Mouse (Mus musculus): ENCODE measurements around the gene Taf1. TPM values are rescaled to one million over a fixed set of nuclear protein-coding genes. Genes with fewer than 3 reads are reported as not detected.

Taf1 gene
- 11.5 and 11.6 TPM in 2 replicates for polyA plus RNA-seq (2015; fragmentation: Nextera tagmentation; extraction: Ambion mirVana)

DNA sequence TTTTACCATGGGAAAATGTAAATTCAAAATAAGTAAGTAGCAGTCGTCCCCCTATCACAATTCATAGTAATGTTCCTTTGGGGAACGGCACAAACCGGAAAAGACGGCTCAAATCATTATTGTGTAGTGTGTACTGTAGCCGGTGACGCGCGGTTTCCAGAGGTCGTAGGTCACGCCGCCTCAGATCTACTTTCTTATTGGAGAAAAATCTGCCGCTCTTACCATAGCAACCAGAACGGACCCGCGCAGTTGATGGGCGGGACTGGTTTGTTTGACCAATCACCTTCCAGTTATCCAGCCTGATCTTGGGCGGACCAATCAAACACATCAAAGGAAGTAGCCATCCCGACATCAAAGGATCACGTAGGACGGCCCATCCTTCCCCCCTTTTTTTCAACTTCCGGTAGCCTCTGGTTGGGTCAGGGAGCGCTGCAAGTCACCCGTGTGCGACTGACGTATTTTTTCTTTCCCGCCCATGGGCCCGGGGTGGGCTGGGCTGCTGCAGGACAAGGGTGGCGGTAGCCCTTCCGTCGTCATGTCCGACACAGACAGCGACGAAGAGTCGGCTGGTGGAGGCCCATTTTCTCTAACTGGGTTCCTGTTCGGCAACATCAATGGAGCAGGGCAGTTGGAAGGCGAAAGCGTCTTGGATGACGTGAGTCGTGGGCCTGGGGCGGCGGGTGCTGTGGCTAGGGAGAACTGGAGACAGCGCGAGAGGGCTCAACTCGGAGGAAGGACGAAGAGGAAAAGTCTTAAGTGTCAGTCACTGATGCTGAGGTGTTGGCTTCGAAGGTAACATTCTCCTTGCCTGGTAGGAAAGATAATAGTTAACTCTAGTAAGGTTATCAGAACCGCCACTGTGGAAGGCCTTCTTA is at the start of gene Taf1:
Gene Taf1, plus strand, starts transcription at position 388 of the 875 bp plus-strand sequence.

DNA sequence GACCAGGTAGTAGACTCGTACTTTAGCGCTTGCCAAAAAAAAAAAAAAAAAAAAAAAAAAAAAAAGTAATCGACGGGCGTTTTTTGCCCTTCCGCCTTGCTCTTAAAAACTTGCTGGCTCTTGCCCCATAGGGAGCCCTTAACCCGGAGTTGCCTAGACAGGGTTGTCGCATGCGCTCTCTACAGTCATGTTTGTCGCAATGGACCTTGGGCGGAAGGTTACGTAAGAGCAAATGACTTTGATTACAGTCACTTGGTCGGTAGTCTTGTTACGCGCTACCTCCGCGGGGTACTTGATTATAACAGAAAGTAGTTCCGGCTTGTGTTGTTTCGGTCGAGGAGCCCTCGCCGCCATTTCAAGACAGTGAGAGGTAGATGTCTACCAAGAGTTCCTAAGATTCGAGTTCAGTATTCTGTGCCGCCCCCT is 107.2 kb downstream of the Taf1 start, which contains the start of gene Ogt:
Gene Ogt, plus strand, starts transcription at position 320 of the 426 bp plus-strand sequence.

Other genes with a start within 250 kb of the Taf1 start
- gene Nlgn3, start 233.6 kb upstream of the Taf1 start, polyA plus RNA-seq (2015; fragmentation: Nextera tagmentation; extraction: Ambion mirVana) = 68.2 and 87.9 TPM in 2 replicates
- 4.9 and 5.6 TPM in 2 replicates for gene Gjb1, start 156.4 kb upstream of the Taf1 start, polyA plus RNA-seq (2015; fragmentation: Nextera tagmentation; extraction: Ambion mirVana)
- gene Zmym3, start 111.9 kb upstream of the Taf1 start, polyA plus RNA-seq (2015; fragmentation: Nextera tagmentation; extraction: Ambion mirVana) = 82.7 and 94.5 TPM in 2 replicates
- 137 and 153 TPM in 2 replicates for gene Nono, start 103.4 kb upstream of the Taf1 start, polyA plus RNA-seq (2015; fragmentation: Nextera tagmentation; extraction: Ambion mirVana)
- gene Itgb1bp2, start 83.6 kb upstream of the Taf1 start, polyA plus RNA-seq (2015; fragmentation: Nextera tagmentation; extraction: Ambion mirVana) = 0.66 and 0.98 TPM in 2 replicates
- 85.8 and 109 TPM in 2 replicates for gene Ogt, start 107.3 kb downstream of the Taf1 start, polyA plus RNA-seq (2015; fragmentation: Nextera tagmentation; extraction: Ambion mirVana)
- 0.19 TPM in 1 of 2 replicates, not detected in the other for gene Cxcr3, start 201.5 kb downstream of the Taf1 start, polyA plus RNA-seq (2015; fragmentation: Nextera tagmentation; extraction: Ambion mirVana)

All from neural tube, postnatal 0 days (tissue).